Mouse (Mus musculus) cortical plate, adult 2 months (tissue): ENCODE results near the gene Olfr427.

Source experiments
- CTCF ChIP-seq: fragments of 200-500 bp; IDR thresholded peaks from 2 replicates; pipeline ENCODE4 v1.5.1; 2011; ENCODE audit warnings: mild to moderate bottlenecking, control low read depth, low read length; ENCODE audit not compliant: insufficient read depth; ENCODE audit errors: extremely low read depth
- POLR2A ChIP-seq: fragments of 200-500 bp; IDR thresholded peaks from 2 replicates; pipeline ENCODE4 v1.6.1; 2011; ENCODE audit warnings: mild to moderate bottlenecking, low read length, control low read depth; ENCODE audit not compliant: insufficient read depth; ENCODE audit errors: extremely low read depth

GRCm38 (mm10) chr1:174141384-174141783, 44.7 kb downstream of the Olfr427 start:
- TF ChIP-seq CTCF (no peak), POLR2A (no peak)
